In the genomic region with DNA sequence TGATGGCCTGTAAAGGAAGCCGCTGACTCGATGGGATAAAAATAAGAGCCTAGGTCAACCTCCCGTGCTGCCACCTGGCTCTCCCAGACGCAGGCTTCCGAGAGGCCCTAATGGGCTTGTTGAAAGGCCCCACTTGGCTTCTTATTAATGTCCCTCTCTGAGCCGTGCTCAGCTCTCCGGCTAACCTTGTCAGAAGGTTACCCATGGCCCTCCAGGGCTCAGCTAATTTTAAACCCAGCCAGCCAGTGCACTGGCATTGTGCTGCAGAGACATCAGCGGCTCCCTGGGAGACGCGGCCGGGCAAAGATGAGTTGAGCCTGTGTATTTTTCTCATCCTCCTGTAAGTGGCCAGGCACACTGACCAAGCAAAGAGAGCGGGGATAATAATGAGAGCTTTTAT, we compare ENCODE assay signal across 8 mouse cellular contexts.
DNase-seq lines count a peak whose midpoint lies in the region; ATAC-seq and TF ChIP-seq lines count a peak whose summit lies in the region.

No protein-coding gene starts in this region.

- no peaks in the 10 kb centered on the region for H3K36me3 ChIP-seq in ES-Bruce4 (ENCODE audit: control insufficient read depth, insufficient read depth, low read length, poor library complexity, severe bottlenecking)
- H3K36me3 ChIP-seq in heart, embryonic 11.5 days (ENCODE audit: control insufficient read depth, insufficient read depth, low read length), result no peaks in the 10 kb centered on the region
- no peaks in the 10 kb centered on the region for H3K36me3 ChIP-seq in lung, postnatal 0 days (ENCODE audit: insufficient read depth, low read length)

- peak overlapping the region; percentile 28 for H3K9ac ChIP-seq in ES-Bruce4 (ENCODE audit: low read depth, poor library complexity, severe bottlenecking)
- H3K9ac ChIP-seq in heart, embryonic 11.5 days (ENCODE audit: low read depth, low read length), result peak overlapping the region; percentile 69
- no peak overlapping the region for H3K9ac ChIP-seq in lung, postnatal 0 days (replicated peaks; ENCODE audit: low read depth)

- TF ChIP-seq POLR2A in ES-Bruce4 (IDR thresholded peaks at IDR 0.05; ENCODE audit: insufficient read depth, low read length), result no peak

- TF ChIP-seq EP300 in ES-Bruce4 (IDR thresholded peaks at IDR 0.05; ENCODE audit: insufficient read depth, low read depth, low read length), result no peak
- TF ChIP-seq EP300 in lung, postnatal 0 days (IDR thresholded peaks at IDR 0.05), result no peak

- no peak for ATAC-seq in heart, embryonic 11.5 days (replicated peaks; ENCODE audit: insufficient number of reproducible peaks, low FRiP score, low TSS enrichment)
- ATAC-seq in lung, postnatal 0 days, result no peak

- no peaks in the 10 kb centered on the region for H3K9me3 ChIP-seq in ES-Bruce4 (replicated peaks; ENCODE audit: control insufficient read depth, insufficient read depth, low read length, poor library complexity, severe bottlenecking)
- no peaks in the 10 kb centered on the region for H3K9me3 ChIP-seq in heart, embryonic 11.5 days (replicated peaks; ENCODE audit: control insufficient read depth, low read length)
- H3K9me3 ChIP-seq in lung, postnatal 0 days (ENCODE audit: low read length), result no peaks in the 10 kb centered on the region

- TF ChIP-seq CTCF in ES-Bruce4 (IDR thresholded peaks at IDR 0.05; ENCODE audit: low read depth, low read length), result no peak
- TF ChIP-seq CTCF in lung, postnatal 0 days (IDR thresholded peaks at IDR 0.05), result no peak

- DNase-seq in cerebellum, adult 11-12 months, result peak; percentile 46
- peak; percentile 63 for DNase-seq in kidney, postnatal 10 days
- DNase-seq in layer of hippocampus, adult 11-12 months (ENCODE audit: low spot score), result no peak
- DNase-seq in testis, postnatal 14 days (ENCODE audit: low spot score), result no peak
- DNase-seq in left cerebral cortex, adult 18-20 months (ENCODE audit: low spot score in 2 of 2), result no peak
- no peak for DNase-seq in lung, postnatal 0 days (ENCODE audit: low spot score)

- peaks cover 5% of the 10 kb centered on the region for H3K4me1 ChIP-seq in ES-Bruce4 (ENCODE audit: control insufficient read depth, insufficient read depth, low read length)
- H3K4me1 ChIP-seq in heart, embryonic 11.5 days (ENCODE audit: control insufficient read depth, insufficient read depth, low read length), result peaks cover 69% of the 10 kb centered on the region
- peaks cover 14% of the 10 kb centered on the region; the same call in 1 of the 2 replicates for H3K4me1 ChIP-seq in lung, postnatal 0 days (ENCODE audit: insufficient read depth, low read depth, low read length)

- WGBS in heart, embryonic 11.5 days (ENCODE audit: insufficient replicate concordance), result 26% methylated on average over 12 of the region's 12 CpGs
- WGBS in lung, postnatal 0 days, result 52% methylated on average over 12 of the region's 12 CpGs

- peak overlapping the region; percentile 60 for H3K4me2 ChIP-seq in heart, embryonic 11.5 days
- no peak overlapping the region for H3K4me2 ChIP-seq in lung, postnatal 0 days (replicated peaks; ENCODE audit: low read depth, low read length)

- no peak overlapping the region for H3K27ac ChIP-seq in ES-Bruce4 (ENCODE audit: insufficient read depth, low read length)
- peak overlapping the region; percentile 93 for H3K27ac ChIP-seq in heart, embryonic 11.5 days (ENCODE audit: low read depth, low read length)
- no peak overlapping the region for H3K27ac ChIP-seq in lung, postnatal 0 days (ENCODE audit: low read length)

- H3K4me3 ChIP-seq in ES-Bruce4 (ENCODE audit: low read depth, low read length), result no peak overlapping the region
- peak overlapping the region; percentile 32 for H3K4me3 ChIP-seq in heart, embryonic 11.5 days (ENCODE audit: low read depth, low read length)
- H3K4me3 ChIP-seq in lung, postnatal 0 days (ENCODE audit: low read depth, low read length), result no peak overlapping the region

- H3K27me3 ChIP-seq in ES-Bruce4 (ENCODE audit: control insufficient read depth, insufficient read depth, low read length, poor library complexity, severe bottlenecking), result no peaks in the 10 kb centered on the region
- H3K27me3 ChIP-seq in heart, embryonic 11.5 days (ENCODE audit: control insufficient read depth, insufficient read depth, low read length), result no peaks in the 10 kb centered on the region
- H3K27me3 ChIP-seq in lung, postnatal 0 days (replicated peaks; ENCODE audit: insufficient read depth, low read length), result no peaks in the 10 kb centered on the region

Comparison
In these comparisons a context has a peak if more than half of its experiments do, and no peak if none do; other contexts are left out.
1. DNase-seq: peak in cerebellum, adult 11-12 months (single experiment) and kidney, postnatal 10 days (single experiment); none in layer of hippocampus, adult 11-12 months (single experiment), testis, postnatal 14 days (single experiment), left cerebral cortex, adult 18-20 months (0 of 2) and lung, postnatal 0 days (single experiment).